Mouse (Mus musculus): ENCODE measurements around the gene Cpeb3. TPM values are rescaled to one million over a fixed set of nuclear protein-coding genes. Genes with fewer than 3 reads are reported as not detected.
"Not testable (repeated sequence)": the region's sequence is repeated elsewhere in the genome, so short reads cannot be mapped to it uniquely, and the experiment has no call there.

The Cpeb3 gene
- polyA plus RNA-seq, 1 experiment: 10.1 TPM

DNA sequence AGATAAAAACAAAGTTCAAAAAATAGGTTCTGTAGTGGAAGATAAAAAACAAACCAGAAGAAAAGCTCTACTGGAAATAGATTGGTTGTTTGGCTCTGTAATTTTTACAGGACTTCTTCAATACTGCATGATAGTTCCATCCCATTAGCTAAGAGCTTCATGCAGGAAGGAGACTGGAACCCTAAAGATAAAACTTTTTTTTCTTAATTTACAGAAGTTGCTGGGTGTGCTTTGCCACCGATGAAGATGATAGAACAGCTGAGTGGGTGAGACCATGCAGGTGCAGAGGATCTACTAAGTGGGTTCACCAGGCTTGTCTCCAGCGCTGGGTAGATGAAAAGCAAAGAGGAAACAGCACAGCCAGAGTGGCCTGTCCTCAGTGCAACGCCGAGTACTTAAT is 2.1 kb upstream of the Cpeb3 start:
- no peaks in the 10 kb centered on the region for H3K9me3 ChIP-seq (ENCODE audit: control insufficient read depth, low read length)
- H3K4me3 ChIP-seq (replicated peaks): peak overlapping the region; percentile 74
- TF ChIP-seq TAL1 (IDR thresholded peaks at IDR 0.05; ENCODE audit: low read length) (no peak), GATA1 (IDR thresholded peaks at IDR 0.05; ENCODE audit: low read length) (no peak)
- peaks cover 72% of the 10 kb centered on the region for H3K36me3 ChIP-seq (ENCODE audit: control insufficient read depth)
- H3K27me3 ChIP-seq (ENCODE audit: control insufficient read depth): no peaks in the 10 kb centered on the region
- peaks cover 58% of the 10 kb centered on the region for H3K4me1 ChIP-seq (ENCODE audit: control insufficient read depth)

DNA sequence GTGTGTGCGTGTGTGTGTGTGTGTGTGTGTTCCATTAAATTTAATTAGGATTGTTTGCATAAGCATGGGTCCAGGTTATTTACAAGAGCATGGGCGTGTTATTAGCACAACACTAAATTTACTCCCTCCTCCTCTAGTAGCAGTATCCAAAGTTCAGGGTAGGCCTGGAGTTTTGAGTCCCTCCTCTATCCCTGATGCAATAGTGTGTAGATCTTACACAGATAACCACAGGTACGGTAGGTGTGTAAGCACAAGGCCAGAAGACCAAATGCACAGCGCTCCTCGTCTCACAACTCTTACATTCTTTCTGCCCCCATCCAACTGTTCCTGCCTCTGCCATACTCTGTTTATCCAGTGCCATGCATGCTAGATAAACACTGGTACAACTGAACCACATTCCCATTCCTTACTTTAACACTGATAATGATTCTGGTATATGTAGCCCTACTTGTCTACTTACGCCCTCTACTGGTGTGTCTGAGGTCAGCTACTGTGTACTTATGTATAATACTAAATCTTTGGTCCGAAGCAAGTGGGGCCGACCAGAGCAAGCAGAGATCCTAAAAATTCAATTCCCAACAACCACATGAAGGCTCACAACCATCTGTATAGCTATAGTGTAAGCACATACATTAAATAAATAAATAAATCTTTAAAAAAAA is 1.2 kb upstream of the Cpeb3 start:
- TF ChIP-seq TAL1 (IDR thresholded peaks at IDR 0.05; ENCODE audit: low read length) (no peak), GATA1 (IDR thresholded peaks at IDR 0.05; ENCODE audit: low read length) (no peak)
- Histone ChIP-seq H3K4me1 (ENCODE audit: control insufficient read depth) (peaks cover 61% of the 10 kb centered on the region), H3K9me3 (ENCODE audit: control insufficient read depth, low read length) (no peaks in the 10 kb centered on the region), H3K4me3 (replicated peaks) (peak overlapping the region; percentile 74), H3K36me3 (ENCODE audit: control insufficient read depth) (peaks cover 63% of the 10 kb centered on the region), H3K27me3 (ENCODE audit: control insufficient read depth) (no peaks in the 10 kb centered on the region)

DNA sequence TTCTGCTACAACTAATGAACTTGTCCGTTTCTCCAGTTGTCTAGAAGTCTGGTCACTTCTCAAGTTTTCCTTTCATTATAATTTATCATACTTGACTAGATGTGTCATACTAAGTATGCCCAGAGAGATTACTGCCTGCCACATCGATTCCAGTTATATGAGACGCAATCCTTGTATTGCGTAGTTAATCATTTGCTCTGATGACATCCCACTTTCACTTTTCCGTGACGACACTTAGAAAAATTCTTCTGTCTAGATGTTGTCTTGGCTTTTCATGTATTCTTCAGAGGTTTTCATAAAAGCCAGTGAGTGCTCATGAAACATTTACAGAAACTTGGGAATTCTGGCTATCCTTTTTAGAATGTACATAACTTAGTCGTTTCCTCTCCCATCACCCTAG is 585 bp upstream of the Cpeb3 start:
- H3K4me3 ChIP-seq (replicated peaks): peak overlapping the region; percentile 74
- peaks cover 67% of the 10 kb centered on the region for H3K4me1 ChIP-seq (ENCODE audit: control insufficient read depth)
- H3K27me3 ChIP-seq (ENCODE audit: control insufficient read depth): no peaks in the 10 kb centered on the region
- H3K36me3 ChIP-seq (ENCODE audit: control insufficient read depth): peaks cover 58% of the 10 kb centered on the region
- TF ChIP-seq GATA1 (IDR thresholded peaks at IDR 0.05; ENCODE audit: low read length) (no peak), TAL1 (IDR thresholded peaks at IDR 0.05; ENCODE audit: low read length) (no peak)
- H3K9me3 ChIP-seq (ENCODE audit: control insufficient read depth, low read length): no peaks in the 10 kb centered on the region

DNA sequence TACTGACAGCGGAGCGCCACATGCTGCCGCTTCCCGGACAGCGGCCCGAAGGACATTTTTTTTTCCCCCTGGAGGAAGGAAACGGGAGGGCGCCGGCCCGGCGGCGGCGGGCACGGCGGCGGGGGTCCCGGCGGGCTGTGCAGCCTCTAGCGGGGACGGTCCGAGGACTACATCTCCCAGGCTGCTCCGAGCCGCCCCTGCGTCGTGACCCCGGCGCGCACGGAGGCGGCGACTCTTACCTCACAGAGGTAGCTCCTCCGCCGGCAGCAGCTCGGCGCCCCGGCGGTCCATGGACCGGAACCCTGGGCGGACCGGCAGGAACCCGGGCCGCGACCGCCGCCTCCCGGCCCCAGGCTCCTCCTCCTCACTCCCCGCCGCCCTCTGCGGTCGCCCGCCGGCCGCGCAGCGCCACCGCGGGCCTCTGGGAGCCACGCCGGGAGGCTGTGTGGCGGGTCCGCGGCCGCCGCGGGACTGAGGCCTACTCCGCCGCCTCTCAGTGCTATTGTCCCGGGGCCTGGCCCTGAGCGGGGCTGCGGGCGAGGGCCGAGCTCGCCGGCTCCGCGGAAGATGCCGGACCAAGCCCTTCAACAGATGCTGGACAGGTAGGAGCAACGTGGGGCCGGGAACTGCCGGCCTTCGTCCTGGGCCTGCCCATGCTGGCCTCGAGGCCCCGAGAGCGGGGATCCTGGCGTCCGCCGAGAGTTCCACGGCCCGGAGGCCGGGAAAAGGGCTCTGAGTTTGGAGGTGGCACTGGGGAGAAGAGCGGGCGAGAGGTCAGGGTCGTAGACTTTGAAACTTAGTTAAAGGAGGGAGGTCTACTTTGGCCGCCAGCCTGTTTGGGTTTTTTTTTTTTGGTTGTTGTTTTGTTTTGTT is 862 bp downstream of the Cpeb3 start, which contains the start of gene March5:
TSS of gene March5 (plus strand) at position 241 of the 873 bp plus-strand sequence.
- H3K36me3 ChIP-seq (ENCODE audit: control insufficient read depth): peaks cover 47% of the 10 kb centered on the region
- TF ChIP-seq TAL1 (IDR thresholded peaks at IDR 0.05; ENCODE audit: low read length) (no peak), GATA1 (IDR thresholded peaks at IDR 0.05; ENCODE audit: low read length) (no peak)
- H3K4me3 ChIP-seq (replicated peaks): peak within 1 kb of the TSS; percentile 74
- H3K4me1 ChIP-seq (ENCODE audit: control insufficient read depth): peaks cover 72% of the 10 kb centered on the region
- no peaks in the 10 kb centered on the region for H3K9me3 ChIP-seq (ENCODE audit: control insufficient read depth, low read length)
- no peaks in the 10 kb centered on the region for H3K27me3 ChIP-seq (ENCODE audit: control insufficient read depth)

DNA sequence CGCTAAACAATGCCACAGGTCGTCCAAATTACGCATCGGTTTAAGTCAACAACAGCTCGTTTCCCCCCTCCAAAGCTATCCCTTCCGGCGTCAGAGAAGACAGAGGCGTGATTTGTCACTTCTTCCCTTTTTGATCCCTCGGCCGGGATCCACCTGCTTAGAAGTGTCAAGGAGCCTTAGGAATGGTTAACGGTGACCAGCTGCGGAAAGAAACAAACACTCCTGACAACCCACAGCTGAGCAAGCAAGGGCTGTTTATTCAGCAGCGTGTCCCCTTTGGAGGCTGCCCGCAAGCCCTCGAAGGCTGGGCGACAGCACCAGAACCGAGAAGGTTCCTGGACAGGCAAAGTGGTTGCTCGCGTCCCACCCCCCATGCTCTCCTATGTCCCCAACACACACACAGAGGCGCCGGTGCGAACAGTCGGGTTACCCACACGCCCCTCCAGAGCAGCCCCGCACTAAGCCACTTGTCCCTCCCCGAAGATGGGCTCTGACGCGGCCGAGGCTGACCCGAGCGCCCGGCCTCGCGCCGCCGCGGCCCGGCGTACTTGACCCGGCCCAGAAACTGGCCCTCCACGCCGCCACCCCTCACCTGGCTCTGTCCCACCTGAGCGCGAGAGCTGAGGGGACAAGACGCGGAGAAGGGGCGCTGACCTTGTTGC is 1.6 kb downstream of the Cpeb3 start:
- Histone ChIP-seq H3K36me3 (ENCODE audit: control insufficient read depth) (peaks cover 42% of the 10 kb centered on the region), H3K4me1 (ENCODE audit: control insufficient read depth) (peaks cover 77% of the 10 kb centered on the region), H3K9me3 (ENCODE audit: control insufficient read depth, low read length) (no peaks in the 10 kb centered on the region), H3K27me3 (ENCODE audit: control insufficient read depth) (no peaks in the 10 kb centered on the region), H3K4me3 (replicated peaks) (peak overlapping the region; percentile 74)
- TF ChIP-seq TAL1 (IDR thresholded peaks at IDR 0.05; ENCODE audit: low read length) (no peak), GATA1 (IDR thresholded peaks at IDR 0.05; ENCODE audit: low read length) (no peak)

DNA sequence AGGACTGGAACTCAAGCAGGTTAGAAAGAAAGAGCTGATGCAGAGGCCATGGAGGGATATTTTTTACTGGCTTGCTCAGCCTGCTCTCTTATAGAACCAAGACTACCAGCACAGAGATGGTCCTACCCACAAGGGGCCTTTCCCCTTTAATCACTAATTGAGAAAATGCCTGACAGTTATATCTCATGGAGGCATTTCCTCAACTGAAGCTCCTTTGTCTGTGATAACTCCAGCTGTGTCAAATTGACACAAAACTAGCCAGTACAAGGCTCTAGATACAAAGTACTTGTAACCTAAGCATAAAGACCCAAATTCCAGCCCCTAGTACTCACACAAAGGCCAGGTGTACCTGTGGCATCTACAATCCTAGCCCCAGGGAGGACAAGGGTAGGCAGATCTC is 3.2 kb downstream of the Cpeb3 start:
- H3K27me3 ChIP-seq (ENCODE audit: control insufficient read depth); H3K9me3 ChIP-seq (ENCODE audit: control insufficient read depth, low read length): not testable (repeated sequence)
- Histone ChIP-seq H3K36me3 (ENCODE audit: control insufficient read depth) (peaks cover 30% of the 10 kb centered on the region), H3K4me1 (ENCODE audit: control insufficient read depth) (peaks cover 74% of the 10 kb centered on the region), H3K4me3 (replicated peaks) (peak overlapping the region; percentile 74)

DNA sequence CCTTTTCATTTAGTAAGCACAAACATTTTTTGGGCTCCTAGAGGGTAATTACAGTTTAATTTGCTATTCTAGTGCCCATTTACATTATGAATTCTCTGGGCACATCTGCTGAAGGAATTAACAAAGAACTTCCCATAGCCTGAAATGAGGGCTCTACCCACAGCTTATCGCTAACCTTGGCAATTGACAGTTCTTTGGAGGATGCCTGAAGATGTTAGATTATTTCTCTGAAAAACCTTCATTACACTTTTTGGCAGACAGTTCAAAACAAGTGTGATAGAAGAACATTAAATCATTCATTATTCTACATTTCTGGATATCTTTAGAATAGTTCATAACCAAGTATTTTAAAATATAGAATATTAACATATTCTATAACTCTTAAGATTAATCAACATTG is 5.0 kb downstream of the Cpeb3 start:
- Histone ChIP-seq H3K4me1 (ENCODE audit: control insufficient read depth) (peaks cover 79% of the 10 kb centered on the region), H3K27me3 (ENCODE audit: control insufficient read depth) (no peaks in the 10 kb centered on the region), H3K9me3 (ENCODE audit: control insufficient read depth, low read length) (no peaks in the 10 kb centered on the region), H3K36me3 (ENCODE audit: control insufficient read depth) (peaks cover 14% of the 10 kb centered on the region), H3K4me3 (replicated peaks) (no peak overlapping the region)
- TF ChIP-seq GATA1 (IDR thresholded peaks at IDR 0.05; ENCODE audit: low read length): no peak
- peak; percentile 33; the same call in 1 of the 3 replicates for TF ChIP-seq TAL1 (IDR thresholded peaks at IDR 0.05; ENCODE audit: low read length)

DNA sequence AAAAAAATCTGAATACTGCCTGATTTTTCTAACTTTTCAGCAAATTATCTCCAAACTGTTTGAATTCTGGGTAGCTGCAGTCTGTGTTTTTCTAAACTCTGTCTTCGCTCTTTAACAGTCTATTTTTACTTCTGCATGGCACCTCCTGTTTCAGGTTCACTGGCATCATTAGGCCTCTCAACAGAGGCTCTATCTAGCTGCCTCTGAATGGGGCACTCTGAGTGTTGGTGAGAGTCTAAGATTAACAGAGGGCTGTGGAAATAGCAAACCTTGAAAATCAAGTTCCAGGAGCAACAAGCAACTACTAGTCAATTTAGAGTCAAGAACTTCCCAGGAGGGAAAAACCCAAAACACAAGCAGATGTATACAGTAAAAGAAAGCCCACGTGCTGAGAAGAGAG is 8.5 kb downstream of the Cpeb3 start:
- peaks cover 87% of the 10 kb centered on the region for H3K4me1 ChIP-seq (ENCODE audit: control insufficient read depth)
- H3K36me3 ChIP-seq (ENCODE audit: control insufficient read depth): peaks cover 32% of the 10 kb centered on the region
- TF ChIP-seq GATA1 (IDR thresholded peaks at IDR 0.05; ENCODE audit: low read length) (no peak), TAL1 (IDR thresholded peaks at IDR 0.05; ENCODE audit: low read length) (no peak)
- no peaks in the 10 kb centered on the region for H3K9me3 ChIP-seq (ENCODE audit: control insufficient read depth, low read length)
- H3K4me3 ChIP-seq (replicated peaks): no peak overlapping the region
- H3K27me3 ChIP-seq (ENCODE audit: control insufficient read depth): no peaks in the 10 kb centered on the region
